Mouse (Mus musculus): ENCODE data around the gene Csad.

- TF ChIP-seq GATA1 (IDR thresholded peaks at IDR 0.05; ENCODE audit: low read length) (no peak), TAL1 (IDR thresholded peaks at IDR 0.05; ENCODE audit: low read length) (no peak)
Measured at GRCm38 (mm10) chr15:102163900-102164693, 40.4 kb downstream of the Csad start.
